Mouse (Mus musculus) heart, postnatal 4 days (tissue): ENCODE results near the gene Psme1. TPM values are rescaled to one million over a fixed set of nuclear protein-coding genes. Genes with fewer than 3 reads are reported as not detected.

Source experiments
- DNase-seq: peaks from one replicate; pipeline ENCODE4 v3.0.0; 2021
- total RNA-seq, 2 experiments: library from RNA; stranded (reverse); gene quantifications; 2 replicates each; pipeline ENCODE4 v1.2.3; 2021

The Psme1 gene
- 100 to 1,000 TPM; 232 to 244 TPM for total RNA-seq

DNA sequence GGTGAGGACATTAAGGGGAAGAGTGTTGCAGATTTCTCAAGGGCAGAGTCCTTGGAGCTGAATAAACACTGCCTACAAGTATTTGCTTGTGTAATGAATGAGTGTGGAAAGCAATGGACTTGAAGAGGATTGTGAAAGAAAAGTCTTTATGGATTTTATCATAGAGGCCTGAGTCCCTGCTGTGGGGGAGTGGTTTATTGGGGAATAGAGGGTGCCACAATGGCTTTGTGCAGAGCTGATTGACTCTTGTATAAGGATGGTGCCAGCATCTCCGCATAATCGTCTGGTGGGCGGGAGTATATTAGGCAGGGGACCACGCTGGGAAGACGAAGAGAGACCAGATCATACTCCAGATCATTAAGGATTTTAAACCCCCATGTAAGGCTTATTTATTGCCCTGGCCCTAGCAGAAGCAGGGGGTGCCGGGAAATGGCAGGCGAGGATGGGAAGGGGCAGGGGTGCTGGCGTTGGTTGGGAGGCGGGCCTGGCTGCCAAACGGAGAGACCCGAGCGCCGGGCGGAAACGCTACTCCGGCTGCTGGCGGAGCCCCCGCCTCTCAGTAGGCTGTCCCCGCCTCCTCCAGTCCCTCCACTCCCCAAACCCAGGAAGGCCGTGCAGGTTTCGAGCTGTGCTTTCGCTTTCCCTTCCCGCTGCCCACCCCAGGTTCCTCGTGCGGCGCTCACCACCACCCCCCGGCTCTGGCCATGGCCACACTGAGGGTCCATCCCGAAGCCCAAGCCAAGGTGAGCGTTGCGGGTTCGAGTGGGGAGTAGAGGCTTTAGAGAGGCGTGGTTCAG is at the start of gene Psme1:
Gene Psme1 (plus strand): TSS at position 253 of the 797 bp plus-strand sequence.
- DNase-seq = peak; percentile 86

- peak; percentile 68 for DNase-seq
Measured at GRCm38 (mm10) chr14:55536116-55536745, 41.7 kb upstream of the Psme1 start.

- peak; percentile 88 for DNase-seq
Measured at GRCm38 (mm10) chr14:55540067-55540786, 37.7 kb upstream of the Psme1 start, which contains the start of gene Pck2. Gene Pck2, plus strand, starts transcription at chr14:55540266.

GRCm38 (mm10) chr14:55540787-55541321 is 37.1 kb upstream of the Psme1 start:
- DNase-seq = peak; percentile 93

- DNase-seq = no peak
Measured at GRCm38 (mm10) chr14:55542268-55542667, 35.7 kb upstream of the Psme1 start.

DNA sequence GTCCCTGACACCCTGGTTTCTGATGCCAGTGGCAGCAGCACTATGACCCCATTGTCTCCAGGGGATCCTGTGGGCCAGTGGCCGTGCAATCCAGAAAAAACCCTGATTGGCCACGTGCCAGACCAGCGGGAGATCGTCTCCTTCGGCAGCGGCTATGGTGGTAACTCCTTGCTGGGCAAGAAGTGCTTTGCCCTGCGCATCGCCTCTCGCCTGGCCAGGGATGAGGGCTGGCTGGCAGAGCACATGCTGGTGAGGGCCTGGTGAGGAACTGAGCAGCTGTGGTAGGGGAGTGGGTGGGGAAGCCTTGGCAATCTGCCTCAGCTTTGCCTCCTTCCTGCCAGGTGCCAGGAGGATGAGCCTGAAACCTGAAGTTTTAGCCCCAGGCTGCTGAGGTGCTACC is 33.6 kb upstream of the Psme1 start:
- peak; percentile 28 for DNase-seq

DNA sequence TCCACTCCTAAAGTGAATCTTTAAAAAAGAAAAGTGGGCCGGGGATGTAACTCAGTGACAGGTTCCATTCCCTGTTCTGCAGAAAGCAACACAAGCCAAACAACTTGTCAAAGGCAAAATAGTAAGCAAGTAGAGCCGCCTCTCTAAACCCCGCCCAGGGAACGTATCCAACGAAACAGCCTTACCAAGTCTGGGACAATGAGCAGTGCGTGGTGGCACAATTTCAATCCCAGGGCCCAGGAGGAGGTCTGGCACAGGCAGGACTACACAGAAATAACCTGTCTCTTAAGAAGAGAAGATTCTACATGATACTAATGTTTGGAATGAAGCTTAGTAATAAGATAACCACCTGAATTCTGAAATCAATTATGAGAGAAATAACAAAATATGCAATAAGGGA is 27.7 kb upstream of the Psme1 start:
- DNase-seq = no peak

GRCm38 (mm10) chr14:55551347-55551746 is 26.6 kb upstream of the Psme1 start:
- no peak for DNase-seq

DNA sequence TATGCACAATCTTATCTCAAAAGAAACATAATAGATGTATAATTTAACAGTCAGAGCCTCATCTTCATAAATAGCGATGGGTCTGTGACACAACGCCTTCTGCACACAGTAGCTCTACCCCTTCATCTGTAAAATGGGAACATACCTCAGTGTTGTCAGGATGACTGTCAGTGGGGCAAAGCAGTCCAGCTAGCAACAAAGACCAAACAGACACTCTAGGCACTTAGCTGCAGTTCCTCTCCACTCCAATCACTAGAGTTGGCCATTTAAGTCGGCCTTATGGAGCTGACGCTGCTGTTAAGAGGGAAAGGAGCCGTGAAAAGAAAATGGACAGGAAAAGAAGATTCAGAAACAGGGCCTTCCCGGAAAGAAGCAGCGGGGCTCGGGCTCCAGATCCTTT is 26.1 kb upstream of the Psme1 start:
- DNase-seq = no peak

DNA sequence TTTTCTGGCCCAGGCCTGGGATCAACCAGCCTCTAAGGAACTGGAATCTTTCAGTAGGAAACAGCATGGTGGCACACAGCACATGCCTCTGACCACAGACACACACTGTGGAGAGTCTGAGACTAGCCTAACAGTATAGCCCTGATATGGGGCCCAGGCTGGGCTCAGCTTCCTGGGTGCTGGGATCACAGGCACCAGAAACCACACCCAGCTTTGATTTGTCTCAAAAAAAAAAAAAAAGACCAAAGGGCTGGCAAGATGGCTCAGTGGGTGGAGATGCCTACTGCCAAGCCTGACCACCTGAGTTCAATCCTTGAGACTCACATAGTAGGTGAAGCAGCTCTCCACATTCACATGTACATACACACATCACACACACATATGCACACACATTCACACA is 23.3 kb upstream of the Psme1 start:
- no peak for DNase-seq

DNA sequence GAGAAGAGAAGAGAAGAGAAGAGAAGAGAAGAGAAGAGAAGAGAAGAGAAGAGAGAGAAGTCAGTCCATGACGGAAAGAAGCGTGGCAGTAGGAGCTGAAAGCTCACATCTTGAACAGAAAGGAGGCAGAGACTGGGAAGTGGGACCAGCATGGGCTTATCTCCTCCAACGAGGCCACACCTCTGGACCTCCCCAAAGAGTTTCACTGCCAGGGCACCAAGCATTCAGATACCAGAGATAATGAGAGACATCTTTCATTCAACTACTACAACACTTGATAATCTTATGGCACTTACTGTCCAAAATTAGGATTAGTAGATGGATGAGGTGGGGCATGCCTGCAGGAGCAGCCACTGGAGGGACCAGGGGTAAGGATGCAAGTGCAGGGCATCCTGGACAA is 22.1 kb upstream of the Psme1 start:
- no peak for DNase-seq

DNA sequence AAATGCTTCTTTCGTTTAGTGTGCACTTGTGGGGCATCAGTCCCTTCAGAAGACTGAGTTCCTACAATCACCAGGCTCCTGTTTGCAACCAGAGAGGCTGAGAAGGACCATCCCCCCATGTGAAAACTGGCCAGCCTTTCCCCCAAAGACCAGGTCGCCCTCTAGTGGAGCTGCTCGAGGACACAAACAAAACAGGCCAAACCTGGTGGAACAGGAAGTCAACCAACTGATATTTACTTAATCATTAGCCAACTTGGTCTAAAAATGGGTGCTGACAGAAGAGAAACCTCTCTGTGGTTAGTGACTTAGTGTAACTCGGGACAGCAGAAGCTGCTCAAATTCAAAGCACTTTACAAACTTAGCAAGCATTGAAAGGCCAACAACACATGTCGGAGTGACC is 20.9 kb upstream of the Psme1 start:
- peak; percentile 89 for DNase-seq

DNA sequence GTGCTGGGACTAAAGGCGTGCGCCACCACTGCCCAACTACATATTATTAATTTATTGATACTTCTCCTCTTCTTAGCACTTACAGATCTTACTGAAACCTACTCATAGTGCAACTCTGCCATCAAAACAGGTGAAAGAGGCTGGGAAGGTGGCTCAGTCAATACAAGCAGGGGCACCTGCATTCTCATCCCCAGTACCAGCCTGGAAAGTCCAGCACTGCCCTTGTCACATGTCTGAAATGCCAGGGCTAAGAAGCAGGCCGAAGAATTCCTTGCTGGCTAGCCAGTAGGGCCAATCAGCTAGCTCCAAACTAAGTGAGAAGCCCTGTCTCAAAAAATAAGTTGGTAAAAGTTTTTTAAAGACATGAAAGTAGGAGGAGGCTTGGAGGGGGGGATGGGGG is 20.3 kb upstream of the Psme1 start:
- no peak for DNase-seq

GRCm38 (mm10) chr14:55558740-55559448 is 19.0 kb upstream of the Psme1 start:
- DNase-seq = no peak

DNA sequence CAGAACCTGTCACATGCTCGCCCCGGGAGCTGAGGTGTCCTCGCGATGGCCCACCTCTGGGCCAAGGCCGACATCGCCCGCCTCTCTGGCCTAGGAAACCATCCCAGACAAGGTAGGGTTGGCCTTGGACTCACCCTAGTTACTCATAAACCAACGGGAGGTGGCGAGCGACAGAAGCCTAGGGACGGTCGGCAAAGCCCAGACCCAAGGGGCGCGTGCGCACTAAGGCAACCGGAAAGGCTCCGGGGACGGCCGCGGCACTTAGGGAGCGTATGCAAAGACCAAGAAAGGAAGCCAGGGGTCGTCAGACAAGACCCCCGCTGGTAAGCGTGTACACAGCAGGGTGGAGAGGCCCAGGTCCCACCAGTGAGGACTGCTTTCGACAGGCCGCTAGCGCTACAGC is 18.1 kb upstream of the Psme1 start, which contains the start of gene Dcaf11:
Gene Dcaf11 (plus strand): TSS at position 208 of the 403 bp plus-strand sequence.
- peak; percentile 93 for DNase-seq

DNA sequence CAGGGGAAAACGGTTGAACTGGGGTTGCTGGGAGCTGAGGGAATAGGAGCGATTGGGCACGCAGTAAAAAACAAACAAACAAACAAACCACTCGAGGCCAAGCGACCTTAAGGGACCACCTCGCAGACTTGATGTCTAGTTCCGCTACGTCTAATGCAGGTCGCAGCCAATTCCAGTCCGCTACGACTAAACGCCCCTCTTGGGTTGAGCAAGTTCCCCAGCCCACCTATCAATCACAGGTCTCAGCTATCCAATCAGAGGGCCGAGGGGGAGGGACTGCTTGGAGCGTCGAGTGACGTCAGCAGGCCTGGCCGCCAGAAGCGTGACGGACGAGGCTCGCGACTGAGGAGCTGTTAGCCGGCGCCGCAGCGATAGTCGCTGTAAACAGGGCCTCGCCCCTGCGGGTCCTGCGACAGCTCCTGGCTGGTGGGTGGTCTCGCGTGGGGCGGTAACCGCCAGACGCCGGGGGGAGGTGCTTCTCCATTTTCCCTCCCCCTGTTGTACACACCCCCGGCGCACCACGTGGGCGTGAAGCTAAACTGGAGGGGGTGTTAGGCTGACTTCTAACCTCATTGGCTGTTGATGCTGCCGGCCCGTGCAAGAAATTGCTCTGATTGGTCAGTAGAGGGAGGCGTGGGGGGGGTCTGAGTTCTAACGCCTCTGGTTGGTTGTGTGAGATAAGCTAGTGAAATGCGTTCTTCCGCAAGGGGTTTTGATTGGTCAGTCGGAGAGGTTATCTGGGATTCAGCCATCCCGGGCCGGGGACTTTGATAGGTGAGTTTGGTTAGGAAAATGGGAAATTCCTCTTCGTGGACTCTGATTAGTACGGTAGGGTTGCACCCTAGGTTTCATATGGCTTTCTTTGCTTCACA is 17.5 kb upstream of the Psme1 start, which contains the start of gene A730061H03Rik:
Gene A730061H03Rik (minus strand): TSS at position 205 of the 872 bp plus-strand sequence.
- DNase-seq = peak; percentile 98

DNA sequence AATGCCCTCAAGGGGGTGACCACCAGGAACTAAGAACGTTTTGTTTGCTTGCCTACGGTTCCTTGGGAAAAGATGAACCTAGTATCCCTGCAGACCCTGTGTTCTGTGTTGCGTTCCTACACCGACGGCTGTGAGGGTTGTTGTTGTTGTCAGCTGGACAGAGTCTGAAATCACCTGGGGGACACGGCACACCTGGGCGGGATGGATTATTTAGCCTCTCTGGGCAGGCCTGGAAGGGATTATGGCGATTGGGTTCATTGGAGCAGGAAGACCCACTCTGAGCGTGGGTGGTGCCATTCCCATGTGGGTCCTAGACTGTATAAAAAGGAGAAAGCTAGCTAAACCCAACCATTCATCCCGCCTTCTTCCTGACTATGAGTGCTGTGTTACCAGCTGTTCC is 16.1 kb upstream of the Psme1 start:
- DNase-seq = no peak

DNA sequence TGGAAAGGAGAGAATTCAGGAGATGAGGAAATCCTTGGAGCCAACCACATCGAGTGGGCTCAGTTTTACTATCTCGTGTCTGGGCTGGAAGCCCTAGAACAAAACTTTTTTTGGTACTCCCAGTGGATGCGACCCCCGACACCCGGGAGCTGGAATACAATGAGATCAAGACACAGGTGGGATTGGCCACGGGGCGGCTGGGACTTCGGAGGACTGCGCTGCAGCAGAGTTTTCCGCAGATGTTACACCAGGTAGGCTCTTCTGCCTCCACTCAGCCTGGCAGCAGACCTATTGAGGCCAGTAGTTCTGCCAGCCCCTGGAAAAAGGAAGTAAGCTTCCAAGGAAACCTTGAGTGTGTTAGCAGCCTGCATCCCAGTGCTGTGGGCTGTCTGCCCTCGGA is 14.7 kb upstream of the Psme1 start:
- no peak for DNase-seq

GRCm38 (mm10) chr14:55565748-55566147 is 12.2 kb upstream of the Psme1 start:
- DNase-seq = no peak

- DNase-seq = no peak
Measured at GRCm38 (mm10) chr14:55567496-55567895, 10.4 kb upstream of the Psme1 start.

DNA sequence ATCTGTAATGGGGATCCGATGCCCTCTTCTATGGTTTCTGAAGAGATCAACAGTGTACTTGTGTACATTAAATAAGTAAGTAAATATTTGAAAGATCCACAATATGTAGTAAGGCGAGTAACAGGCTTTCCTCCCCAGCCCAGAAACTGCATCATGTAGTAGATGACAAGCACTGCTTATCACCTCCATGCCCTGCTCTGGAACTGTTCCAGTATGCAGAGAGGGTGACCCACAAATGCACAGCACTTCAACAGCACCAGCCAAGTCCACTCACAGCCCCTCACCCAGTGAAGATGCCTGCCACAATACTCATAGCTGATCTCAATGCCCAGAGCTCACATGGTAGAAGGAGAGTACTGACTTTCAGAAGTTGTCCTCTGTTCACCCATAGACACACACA is 7.3 kb upstream of the Psme1 start:
- DNase-seq = no peak
